Mouse (Mus musculus) spleen, adult 2 months (tissue): ENCODE data around the gene Robo2.

ENCODE experiments used
- CTCF ChIP-seq: fragments of 200-500 bp; IDR thresholded peaks from 2 replicates; pipeline ENCODE4 v1.5.1; 2011; ENCODE audit warnings: mild to moderate bottlenecking, inconsistent platforms; ENCODE audit not compliant: insufficient read depth, insufficient read length, insufficient replicate concordance; ENCODE audit errors: extremely low read depth
- POLR2A ChIP-seq: fragments of 200-500 bp; IDR thresholded peaks from 2 replicates; pipeline ENCODE4 v1.6.1; 2011; ENCODE audit warnings: low read depth, low read length, inconsistent platforms

DNA sequence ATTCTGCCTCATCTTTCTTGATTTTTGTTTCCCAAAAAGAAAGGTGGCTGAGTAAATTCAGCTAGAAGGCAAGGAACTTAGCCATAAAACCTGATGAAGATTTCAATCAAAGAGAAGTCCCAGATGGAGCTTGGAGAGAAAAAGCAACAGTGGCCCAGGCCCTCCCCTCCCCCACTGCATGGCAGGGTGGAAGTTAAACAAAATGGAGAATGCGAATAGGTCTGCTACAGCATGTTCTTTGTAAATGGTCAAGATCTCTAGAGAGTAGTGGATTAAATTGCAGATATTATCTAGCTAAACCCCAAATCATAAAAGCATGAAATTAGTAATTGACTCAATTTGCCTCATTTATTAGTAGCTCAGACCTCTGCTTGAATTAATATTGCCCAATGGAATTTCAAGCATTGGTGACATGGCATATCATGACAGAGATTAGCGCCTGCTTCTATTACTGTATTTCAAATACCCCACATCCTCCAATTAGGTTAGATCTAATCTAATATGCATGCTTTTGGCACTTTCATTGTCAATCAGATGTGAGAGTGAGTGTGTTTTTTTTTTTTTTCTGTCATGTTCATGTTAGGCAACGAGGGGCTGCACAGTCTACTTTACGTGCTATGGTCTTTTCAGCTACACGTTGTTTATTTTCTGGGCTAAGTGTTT, 45.3 kb upstream of the Robo2 start:
- no peak for TF ChIP-seq CTCF
- TF ChIP-seq POLR2A = no peak
